Mouse (Mus musculus) intestine, postnatal 0 days (tissue): ENCODE data around the gene Sh2b2. TPM values are rescaled to one million over a fixed set of nuclear protein-coding genes. Genes with fewer than 3 reads are reported as not detected.
A peak's percentile ranks its signal among the peaks of the same experiment; 100 is the strongest.

ENCODE experiments used
- ATAC-seq: fragments of 200-750 bp; cut with Nextera tagmentation; 2 replicates; pipeline ENCODE4 v1.8.0; 2017; ENCODE audit warnings: mild to moderate bottlenecking, moderate TSS enrichment, moderate library complexity
- H3K27ac ChIP-seq: fragments of 300-500 bp; sonication (generic); 2 replicates; pipeline ENCODE4 v1.5.1; 2014; ENCODE audit warnings: mild to moderate bottlenecking, low read depth, low read length, moderate library complexity
- H3K27me3 ChIP-seq: fragments of 300-500 bp; sonication (generic); replicated peaks from 2 replicates; pipeline ENCODE4 v1.6.1; 2014; ENCODE audit warnings: low read length, mixed read lengths; ENCODE audit not compliant: control insufficient read depth, insufficient read depth
- H3K36me3 ChIP-seq: fragments of 300-500 bp; sonication (generic); 2 replicates; pipeline ENCODE4 v1.6.1; 2014; ENCODE audit warnings: mild to moderate bottlenecking, moderate library complexity; ENCODE audit not compliant: control insufficient read depth, insufficient read depth
- H3K4me1 ChIP-seq: fragments of 300-500 bp; sonication (generic); replicated peaks from 2 replicates; pipeline ENCODE4 v1.6.1; 2014; ENCODE audit warnings: antibody characterized with exemption, low read length, mixed read lengths; ENCODE audit not compliant: control insufficient read depth, insufficient read depth
- H3K4me2 ChIP-seq: fragments of 300-500 bp; sonication (generic); replicated peaks from 2 replicates; pipeline ENCODE4 v1.6.1; 2014; ENCODE audit warnings: low read depth, mild to moderate bottlenecking, moderate library complexity
- H3K4me3 ChIP-seq: fragments of 300-500 bp; sonication (generic); 2 replicates; pipeline ENCODE4 v1.5.1; 2014; ENCODE audit warnings: low read depth, low read length
- H3K9ac ChIP-seq: fragments of 300-500 bp; sonication (generic); 2 replicates; pipeline ENCODE4 v1.6.1; 2014; ENCODE audit warnings: mild to moderate bottlenecking, low read depth, low read length
- H3K9me3 ChIP-seq: fragments of 300-500 bp; sonication (generic); 2 replicates; pipeline ENCODE4 v1.6.1; 2016; ENCODE audit warnings: mixed run types; ENCODE audit not compliant: control insufficient read depth
- CTCF ChIP-seq: sonication (generic); IDR thresholded peaks from 2 replicates; pipeline ENCODE4 v1.5.1; 2016; ENCODE audit warnings: low read depth, mild to moderate bottlenecking, control low read depth, antibody characterized with exemption, moderate library complexity
- WGBS: fragments of 180-500 bp; shearing (Covaris S2); extraction: QIAGEN DNeasy Blood & Tissue Kit; methylation state at CpG from one replicate; pipeline ENCODE4 v1.1.7; 2014; 5-methylcytosine and 5-hydroxymethylcytosine counted together
- polyA plus RNA-seq: library from polyadenylated mRNA; unstranded; fragments of >200 nt; fragmentation: Nextera tagmentation; extraction: Ambion mirVana; gene quantifications from 2 replicates; pipeline ENCODE4 v1.2.1, GENCODE M21; 2015

The Sh2b2 gene
- polyA plus RNA-seq, 1 experiment from 2014 or later: 1.0 TPM

DNA sequence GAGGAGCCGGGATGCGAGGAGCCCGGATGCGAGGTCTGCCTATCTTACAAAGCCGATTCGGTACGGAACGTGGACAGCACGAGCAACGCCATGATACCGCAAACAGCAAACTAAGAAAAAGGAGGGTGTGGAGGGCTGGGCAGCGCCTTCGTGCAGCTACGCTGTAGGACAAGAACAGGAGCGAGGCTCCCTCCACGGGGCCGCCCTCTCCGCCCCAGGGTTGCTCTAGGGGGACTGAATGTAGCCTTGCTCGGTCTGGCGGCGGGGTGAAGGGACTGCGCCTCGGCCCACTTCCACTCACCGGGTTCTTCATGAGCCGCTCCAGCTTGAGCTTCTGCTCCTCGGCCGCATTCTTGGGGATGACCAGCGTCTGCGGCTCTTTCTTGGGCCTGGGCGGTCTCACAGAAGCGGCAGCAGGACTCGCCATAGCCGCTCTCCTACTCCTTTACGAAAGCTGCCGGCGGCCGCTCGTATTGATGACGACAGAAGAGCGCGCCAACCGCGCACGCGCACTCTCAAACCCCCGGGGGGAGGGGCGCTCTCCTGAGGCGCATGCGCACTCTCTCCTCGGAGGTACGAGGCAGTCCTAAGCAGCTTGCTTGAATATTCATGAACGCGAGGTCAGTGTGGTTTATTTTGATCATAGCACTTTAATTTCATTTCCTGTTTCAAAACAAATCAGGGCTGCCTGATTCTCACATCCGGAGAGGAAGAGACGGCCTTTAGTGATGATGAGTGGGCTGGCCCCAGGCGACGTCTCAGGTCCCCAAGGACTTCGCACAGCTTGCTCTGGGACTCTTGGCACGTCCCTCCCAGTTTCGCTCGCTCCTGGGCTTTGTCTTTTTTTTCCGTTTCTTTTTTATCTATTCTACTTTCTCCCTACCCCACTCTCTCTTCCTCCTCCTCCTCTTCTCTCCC, 47.6 kb downstream of the Sh2b2 start, which contains the start of gene Prkrip1:
Gene Prkrip1, minus strand, starts transcription at position 490 of the 918 bp plus-strand sequence.
- peak; percentile 87 for ATAC-seq
- Histone ChIP-seq H3K4me1 (no peaks in the 10 kb centered on the region), H3K4me2 (peak within 1 kb of the TSS; percentile 77), H3K27ac (peak within 1 kb of the TSS; percentile 79), H3K27me3 (no peaks in the 10 kb centered on the region), H3K36me3 (peaks cover 32% of the 10 kb centered on the region), H3K4me3 (peak within 1 kb of the TSS; percentile 93), H3K9ac (peak within 1 kb of the TSS; percentile 91), H3K9me3 (no peaks in the 10 kb centered on the region)
- no peak for TF ChIP-seq CTCF
- WGBS: under 1% methylated on average over 61 of the region's 62 CpGs

DNA sequence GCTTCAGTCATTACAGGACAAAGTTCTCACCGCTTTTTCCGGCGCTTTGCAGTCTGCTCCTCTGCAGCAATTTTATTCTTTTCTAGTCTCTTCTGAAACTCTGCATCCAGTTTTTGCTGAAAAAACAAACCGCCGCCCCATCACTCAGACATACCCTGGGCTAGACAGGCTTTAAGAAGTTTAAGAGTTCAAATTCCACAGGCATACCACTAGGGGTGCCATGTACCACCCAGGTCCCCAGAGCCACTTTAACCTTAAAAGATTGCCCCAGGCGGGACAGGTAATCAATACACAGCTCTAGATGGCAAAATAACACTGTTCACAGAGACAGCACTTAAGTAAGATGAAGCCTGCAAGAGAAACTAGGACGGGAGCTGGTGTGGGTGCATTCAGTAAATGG, 54.5 kb downstream of the Sh2b2 start:
- Histone ChIP-seq H3K27ac (no peak overlapping the region), H3K9me3 (no peaks in the 10 kb centered on the region), H3K4me1 (no peaks in the 10 kb centered on the region), H3K27me3 (no peaks in the 10 kb centered on the region), H3K9ac (no peak overlapping the region), H3K36me3 (peaks cover 77% of the 10 kb centered on the region), H3K4me3 (no peak overlapping the region), H3K4me2 (no peak overlapping the region)
- 63% methylated on average over 7 of the region's 7 CpGs for WGBS
- peak; percentile 26 for TF ChIP-seq CTCF
- ATAC-seq: no peak

DNA sequence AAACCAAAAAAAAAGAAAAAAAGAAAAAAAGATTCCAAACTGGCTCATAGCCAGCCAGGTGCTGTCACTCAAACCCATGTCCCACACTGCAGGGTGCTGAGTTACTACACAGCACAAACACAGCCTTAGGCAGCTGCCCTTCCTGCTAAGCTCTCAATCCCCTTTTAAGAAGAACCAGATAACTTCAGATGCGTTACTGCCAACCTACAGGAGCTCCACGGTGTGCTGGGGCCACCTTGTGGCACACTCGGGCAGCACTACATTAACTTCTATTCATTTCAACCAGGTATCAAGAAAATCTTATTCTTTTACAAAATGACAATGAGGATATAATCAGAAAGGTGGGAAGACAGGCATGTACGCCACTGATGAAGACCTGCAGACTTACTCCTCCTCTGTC, 59.6 kb downstream of the Sh2b2 start:
- H3K9me3 ChIP-seq: no peaks in the 10 kb centered on the region
- peak; percentile 93 for TF ChIP-seq CTCF
- H3K4me3 ChIP-seq: no peak overlapping the region
- ATAC-seq: no peak
- H3K27me3 ChIP-seq: no peaks in the 10 kb centered on the region
- peaks cover 57% of the 10 kb centered on the region for H3K36me3 ChIP-seq
- H3K4me1 ChIP-seq: no peaks in the 10 kb centered on the region
- no peak overlapping the region for H3K27ac ChIP-seq
- H3K4me2 ChIP-seq: no peak overlapping the region
- 35% methylated on average over 4 of the region's 4 CpGs for WGBS
- H3K9ac ChIP-seq: no peak overlapping the region

DNA sequence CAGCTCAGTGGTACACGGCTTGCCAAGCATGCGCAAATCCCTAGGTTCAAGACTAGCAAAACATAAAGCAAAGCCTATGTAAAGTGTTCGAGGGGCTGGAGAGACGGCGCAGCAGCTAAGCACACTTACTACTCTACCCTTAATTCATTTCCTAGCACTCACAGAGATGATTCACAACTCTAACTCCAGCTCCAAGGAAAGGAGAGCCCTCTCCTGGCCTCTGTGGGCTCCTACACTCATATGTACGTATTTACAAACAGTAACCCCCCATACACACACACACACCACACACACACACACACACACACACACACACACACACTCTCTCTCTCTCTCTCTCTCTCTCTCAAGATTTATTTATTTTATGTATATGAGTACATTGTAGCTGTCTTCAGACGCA, 62.6 kb downstream of the Sh2b2 start:
- no peaks in the 10 kb centered on the region for H3K4me1 ChIP-seq
- H3K27ac ChIP-seq: no peak overlapping the region
- H3K4me2 ChIP-seq: no peak overlapping the region
- 92% methylated on average over 7 of the region's 7 CpGs for WGBS
- H3K27me3 ChIP-seq: no peaks in the 10 kb centered on the region
- TF ChIP-seq CTCF: peak; percentile 46
- no peak overlapping the region for H3K4me3 ChIP-seq
- ATAC-seq: no peak
- H3K9ac ChIP-seq: no peak overlapping the region
- peaks cover 63% of the 10 kb centered on the region for H3K36me3 ChIP-seq
- no peaks in the 10 kb centered on the region for H3K9me3 ChIP-seq

DNA sequence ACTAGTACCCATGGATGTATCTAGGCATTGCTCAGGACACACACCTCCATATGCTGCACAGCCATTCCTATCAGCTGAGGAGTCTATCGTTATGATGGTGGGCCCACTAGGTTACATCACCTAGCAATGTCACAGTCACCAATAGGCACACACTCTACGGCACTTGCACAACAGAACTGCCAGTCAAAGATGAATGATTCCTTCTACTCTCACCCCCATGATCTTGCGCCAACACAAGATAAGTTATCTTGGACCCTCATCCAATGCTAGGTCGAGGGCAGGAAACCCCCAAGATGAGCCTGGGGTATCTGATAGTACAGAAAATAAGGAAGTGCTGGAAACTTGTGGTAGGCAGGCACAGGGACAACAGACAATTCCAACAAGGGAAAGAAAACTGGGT, 63.5 kb downstream of the Sh2b2 start:
- no peak for TF ChIP-seq CTCF
- Histone ChIP-seq H3K9ac (no peak overlapping the region), H3K27me3 (no peaks in the 10 kb centered on the region), H3K36me3 (peaks cover 62% of the 10 kb centered on the region), H3K9me3 (no peaks in the 10 kb centered on the region), H3K27ac (no peak overlapping the region), H3K4me1 (no peaks in the 10 kb centered on the region), H3K4me3 (no peak overlapping the region), H3K4me2 (no peak overlapping the region)
- no peak for ATAC-seq
- 82% methylated on average over 4 of the region's 4 CpGs for WGBS

DNA sequence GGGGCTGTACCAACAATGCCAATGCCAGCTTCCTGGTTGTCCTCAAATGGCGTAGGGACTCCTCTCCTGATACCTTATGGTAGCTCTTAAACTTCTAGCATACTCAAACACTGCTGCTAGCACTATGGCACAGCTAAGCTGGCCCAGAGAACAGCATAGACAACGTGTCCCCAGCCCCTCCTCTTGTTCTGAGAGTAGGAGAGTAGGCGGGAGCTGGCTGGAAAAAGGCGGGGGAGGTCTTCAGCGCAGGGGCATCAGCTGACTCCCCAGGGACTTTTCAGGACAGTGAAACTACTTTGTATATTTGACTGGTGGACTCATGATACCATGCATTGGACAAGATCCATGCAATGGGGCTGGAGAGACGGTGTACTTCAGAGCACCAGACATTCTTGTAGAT, 64.3 kb downstream of the Sh2b2 start:
- no peak overlapping the region for H3K4me2 ChIP-seq
- TF ChIP-seq CTCF: no peak
- H3K36me3 ChIP-seq: peaks cover 59% of the 10 kb centered on the region
- no peaks in the 10 kb centered on the region for H3K9me3 ChIP-seq
- no peak for ATAC-seq
- no peak overlapping the region for H3K27ac ChIP-seq
- no peak overlapping the region for H3K9ac ChIP-seq
- no peak overlapping the region for H3K4me3 ChIP-seq
- H3K4me1 ChIP-seq: no peaks in the 10 kb centered on the region
- 86% methylated on average over 6 of the region's 6 CpGs for WGBS
- no peaks in the 10 kb centered on the region for H3K27me3 ChIP-seq
